Mouse (Mus musculus) bone marrow, adult 2 months (tissue): ENCODE results near the gene Ppm1k.

ENCODE experiments used
- CTCF ChIP-seq: fragments of 200-500 bp; IDR thresholded peaks from 2 replicates; pipeline ENCODE4 v1.5.1; 2011; ENCODE audit warnings: low read length, control low read depth; ENCODE audit not compliant: control insufficient read depth, insufficient read depth
- POLR2A ChIP-seq: fragments of 200-500 bp; IDR thresholded peaks from 2 replicates; pipeline ENCODE4 v1.6.1; 2011; ENCODE audit warnings: low read depth, mild to moderate bottlenecking, control low read depth, low read length, borderline replicate concordance; ENCODE audit not compliant: control insufficient read depth

DNA sequence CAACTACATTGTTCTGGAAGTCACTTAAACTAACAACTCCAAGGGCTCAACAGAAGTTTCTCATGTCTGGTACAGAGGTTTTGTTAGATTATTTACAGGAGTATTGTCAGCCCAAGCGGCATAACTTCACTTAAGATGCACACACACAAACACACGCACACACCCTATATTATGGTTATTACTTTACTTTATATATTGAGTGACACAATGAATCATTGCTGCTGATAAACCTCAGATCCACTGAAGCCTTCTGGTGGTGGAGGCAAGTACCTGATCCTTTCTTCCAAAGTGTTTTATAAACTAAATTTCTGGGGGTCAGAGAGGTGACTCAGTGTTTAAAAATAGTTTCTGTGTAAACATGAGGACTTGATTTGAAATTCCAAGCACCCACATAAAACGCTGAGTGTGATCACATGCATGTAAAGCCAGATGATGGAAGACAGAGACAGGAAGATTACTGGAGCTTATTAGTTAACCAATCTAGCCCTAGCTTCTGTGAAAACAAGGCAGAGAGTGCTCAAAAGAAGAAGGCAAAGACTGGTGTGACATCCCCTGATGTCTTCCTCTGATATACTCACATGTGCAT, 16.0 kb upstream of the Ppm1k start:
- TF ChIP-seq CTCF = no peak
- TF ChIP-seq POLR2A = no peak
